Mouse (Mus musculus) midbrain, postnatal 0 days (tissue): ENCODE measurements around the gene Med27. TPM values are rescaled to one million over a fixed set of nuclear protein-coding genes. Genes with fewer than 3 reads are reported as not detected.

Source experiments
- ATAC-seq: fragments of 200-750 bp; cut with Nextera tagmentation; 2 replicates; pipeline ENCODE4 v1.8.0; 2017; ENCODE audit warnings: moderate number of reproducible peaks, mild to moderate bottlenecking, moderate TSS enrichment, moderate library complexity; ENCODE audit not compliant: low FRiP score
- DNase-seq: peaks from one replicate; pipeline ENCODE4 v3.0.0-alpha.2; 2015; ENCODE audit warnings: low spot score
- H3K27ac ChIP-seq: fragments of 300-500 bp; sonication (generic); 2 replicates; pipeline ENCODE4 v1.5.1; 2014; ENCODE audit warnings: low read depth, mild to moderate bottlenecking, low read length, mixed read lengths
- H3K27me3 ChIP-seq: fragments of 300-500 bp; sonication (generic); 2 replicates; pipeline ENCODE4 v1.6.1; 2014; ENCODE audit warnings: low read length, control low read depth, mixed read lengths; ENCODE audit not compliant: insufficient read depth
- H3K36me3 ChIP-seq: fragments of 300-500 bp; sonication (generic); 2 replicates; pipeline ENCODE4 v1.6.1; 2014; ENCODE audit warnings: low read length, control low read depth, mixed read lengths; ENCODE audit not compliant: insufficient read depth
- H3K4me1 ChIP-seq: fragments of 300-500 bp; sonication (generic); 2 replicates; pipeline ENCODE4 v1.6.1; 2014; ENCODE audit warnings: mild to moderate bottlenecking, control low read depth, antibody characterized with exemption, low read length, mixed read lengths; ENCODE audit not compliant: insufficient read depth
- H3K4me2 ChIP-seq: fragments of 300-500 bp; sonication (generic); 2 replicates; pipeline ENCODE4 v1.6.1; 2014; ENCODE audit warnings: low read depth, mild to moderate bottlenecking, low read length, mixed read lengths; ENCODE audit not compliant: poor library complexity, severe bottlenecking
- H3K4me3 ChIP-seq: fragments of 300-500 bp; sonication (generic); 2 replicates; pipeline ENCODE4 v1.5.1; 2014; ENCODE audit warnings: low read depth, mild to moderate bottlenecking, low read length, moderate library complexity
- H3K9ac ChIP-seq: fragments of 300-500 bp; sonication (generic); replicated peaks from 2 replicates; pipeline ENCODE4 v1.6.1; 2014; ENCODE audit warnings: mild to moderate bottlenecking, low read length, moderate library complexity, mixed read lengths; ENCODE audit not compliant: poor library complexity, severe bottlenecking
- H3K9me3 ChIP-seq: fragments of 300-500 bp; sonication (generic); 2 replicates; pipeline ENCODE4 v1.6.1; 2016; ENCODE audit warnings: low read length, control low read depth
- CTCF ChIP-seq: IDR thresholded peaks from 2 replicates; pipeline ENCODE4 v1.5.1; 2016; ENCODE audit warnings: antibody characterized with exemption, mild to moderate bottlenecking
- WGBS: fragments of 180-500 bp; shearing (Covaris S2); extraction: QIAGEN DNeasy Blood & Tissue Kit; methylation state at CpG from one replicate; pipeline ENCODE4 v1.1.7; 2014; 5-methylcytosine and 5-hydroxymethylcytosine counted together
- polyA plus RNA-seq: library from polyadenylated mRNA; unstranded; fragments of >200 nt; fragmentation: Nextera tagmentation; extraction: Ambion mirVana; gene quantifications from 2 replicates; pipeline ENCODE4 v1.2.1, GENCODE M21; 2015
- total RNA-seq: library from RNA; depleted of rRNA; stranded (reverse); fragments of >200 nt; gene quantifications from 2 replicates; pipeline ENCODE4 v1.2.3, GENCODE M21; 2014

The Med27 gene
- total and polyA plus RNA-seq, 2 experiments from 2014 or later, result 58.0 to 65.0 TPM

GRCm38 (mm10) chr2:29500601-29501350 lies 154.2 kb downstream of the Med27 start:
- no peak for DNase-seq
- H3K36me3 ChIP-seq, result no peaks in the 10 kb centered on the region
- ATAC-seq, result no peak
- no peak overlapping the region for H3K4me3 ChIP-seq
- H3K27me3 ChIP-seq, result no peaks in the 10 kb centered on the region
- no peak overlapping the region for H3K27ac ChIP-seq
- 63% methylated on average over 9 of the region's 9 CpGs for WGBS
- no peak for TF ChIP-seq CTCF
- H3K9ac ChIP-seq, result no peak overlapping the region
- no peak overlapping the region for H3K4me2 ChIP-seq
- 0 out of 2 replicates have a peak, but pooled peaks cover 4% of the 10 kb centered on the region for H3K4me1 ChIP-seq
- no peaks in the 10 kb centered on the region for H3K9me3 ChIP-seq

DNA sequence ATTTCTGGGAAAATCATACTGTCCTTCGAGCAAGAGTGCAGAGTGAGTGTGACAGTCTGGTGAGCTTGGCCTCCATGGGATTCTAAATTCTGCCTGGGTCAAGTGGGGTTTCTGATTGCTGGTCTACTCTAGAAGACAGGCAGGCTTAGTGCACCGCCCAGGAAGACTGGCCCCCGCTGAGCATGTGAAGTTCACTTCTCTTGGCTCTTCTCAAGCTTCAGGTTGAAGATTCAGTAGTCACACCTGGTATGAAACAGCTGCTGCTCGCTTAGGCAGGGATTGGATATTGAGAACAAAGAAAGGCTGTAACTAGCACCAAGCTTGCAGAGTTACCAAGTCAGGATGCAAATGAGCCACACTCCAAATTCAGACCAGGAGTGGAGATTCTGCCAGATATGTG lies 154.8 kb downstream of the Med27 start:
- no peak for TF ChIP-seq CTCF
- no peak overlapping the region for H3K4me2 ChIP-seq
- no peaks in the 10 kb centered on the region for H3K27me3 ChIP-seq
- H3K4me1 ChIP-seq, result 0 out of 2 replicates have a peak, but pooled peaks cover 4% of the 10 kb centered on the region
- no peak overlapping the region for H3K9ac ChIP-seq
- H3K36me3 ChIP-seq, result no peaks in the 10 kb centered on the region
- WGBS, result 82% methylated on average over 4 of the region's 4 CpGs
- no peaks in the 10 kb centered on the region for H3K9me3 ChIP-seq
- no peak overlapping the region for H3K4me3 ChIP-seq
- ATAC-seq, result no peak
- no peak overlapping the region for H3K27ac ChIP-seq
- no peak for DNase-seq

DNA sequence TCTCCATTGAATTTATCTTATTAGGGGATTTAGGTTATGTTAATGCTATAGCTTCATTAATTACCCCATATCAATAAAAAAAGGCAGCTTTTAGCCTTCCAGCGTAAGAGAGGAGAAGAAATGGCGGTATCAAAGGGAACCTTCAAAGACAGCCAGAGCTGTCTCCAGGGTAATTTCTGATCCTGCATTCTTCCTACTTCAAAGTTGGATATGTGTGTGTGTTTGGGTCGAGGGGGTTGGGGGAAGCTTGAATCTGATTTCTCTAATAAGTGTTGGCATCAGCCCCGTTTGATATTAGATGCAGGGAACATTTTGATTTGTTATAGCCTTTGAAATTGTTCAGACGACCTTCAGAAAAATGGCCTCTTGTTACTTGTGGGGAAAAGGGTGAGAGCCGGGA lies 158.2 kb downstream of the Med27 start:
- no peak overlapping the region for H3K9ac ChIP-seq

DNA sequence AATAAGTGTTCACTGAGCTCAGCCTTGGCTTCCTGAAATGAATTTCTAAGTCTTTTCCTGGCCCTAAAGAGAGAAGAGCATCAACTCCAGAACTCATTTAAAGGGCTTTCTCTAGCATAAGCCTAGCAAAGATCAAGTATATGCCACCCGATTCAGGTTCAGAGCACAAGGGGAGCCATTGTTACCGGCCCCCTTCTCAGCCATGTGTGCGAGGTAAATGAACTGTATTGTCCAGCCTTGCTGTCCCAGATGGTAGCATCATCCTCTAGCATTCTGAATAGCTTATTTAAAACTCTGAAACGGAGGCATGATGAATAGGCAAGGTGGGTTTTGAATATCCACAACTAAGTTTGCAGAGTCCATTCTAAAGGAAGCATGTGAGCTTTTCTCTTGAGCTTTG lies 159.8 kb downstream of the Med27 start:
- 55% methylated on average over 4 of the region's 4 CpGs for WGBS
- no peak for TF ChIP-seq CTCF
- H3K4me3 ChIP-seq, result no peak overlapping the region

More for the DNA sequence above, 158.2 kb downstream of the Med27 start:
- TF ChIP-seq CTCF, result no peak
- Histone ChIP-seq H3K27me3 (no peaks in the 10 kb centered on the region), H3K4me2 (no peak overlapping the region), H3K36me3 (0 out of 2 replicates have a peak, but pooled peaks cover 4% of the 10 kb centered on the region), H3K27ac (peak overlapping the region; percentile 51; the same call in 1 of the 2 replicates), H3K4me3 (no peak overlapping the region), H3K9me3 (no peaks in the 10 kb centered on the region), H3K4me1 (0 out of 2 replicates have a peak, but pooled peaks cover 4% of the 10 kb centered on the region)
- DNase-seq, result no peak
- peak; percentile 23; the same call in 1 of the 2 replicates for ATAC-seq
- 29% methylated on average over 6 of the region's 6 CpGs for WGBS

GRCm38 (mm10) chr2:29513131-29513530 lies 166.5 kb downstream of the Med27 start:
- Histone ChIP-seq H3K27ac (no peak overlapping the region), H3K4me1 (peaks cover 9% of the 10 kb centered on the region), H3K9ac (no peak overlapping the region), H3K4me2 (no peak overlapping the region), H3K27me3 (no peaks in the 10 kb centered on the region), H3K36me3 (0 out of 2 replicates have a peak, but pooled peaks cover 4% of the 10 kb centered on the region), H3K9me3 (no peaks in the 10 kb centered on the region), H3K4me3 (no peak overlapping the region)
- DNase-seq (no peak), ATAC-seq (no peak)
- 28% methylated on average over 7 of the region's 7 CpGs for WGBS
- no peak for TF ChIP-seq CTCF

More for the DNA sequence above, 159.8 kb downstream of the Med27 start:
- DNase-seq, result no peak
- no peaks in the 10 kb centered on the region for H3K27me3 ChIP-seq
- no peak overlapping the region for H3K4me2 ChIP-seq
- H3K9me3 ChIP-seq, result no peaks in the 10 kb centered on the region
- no peak overlapping the region for H3K9ac ChIP-seq
- ATAC-seq, result no peak
- H3K4me1 ChIP-seq, result 0 out of 2 replicates have a peak, but pooled peaks cover 4% of the 10 kb centered on the region
- H3K36me3 ChIP-seq, result 0 out of 2 replicates have a peak, but pooled peaks cover 4% of the 10 kb centered on the region
- H3K27ac ChIP-seq, result no peak overlapping the region

GRCm38 (mm10) chr2:29514836-29515235 lies 168.2 kb downstream of the Med27 start:
- Histone ChIP-seq H3K9me3 (no peaks in the 10 kb centered on the region), H3K9ac (no peak overlapping the region), H3K4me2 (no peak overlapping the region), H3K27ac (no peak overlapping the region), H3K4me3 (no peak overlapping the region), H3K27me3 (no peaks in the 10 kb centered on the region), H3K4me1 (peaks cover 13% of the 10 kb centered on the region), H3K36me3 (no peaks in the 10 kb centered on the region)
- no peak for TF ChIP-seq CTCF
- ATAC-seq (no peak), DNase-seq (no peak)
- 62% methylated on average over 6 of the region's 6 CpGs for WGBS
